Mouse (Mus musculus) myocyte (in vitro differentiated cells): ENCODE results near the gene Myh7.

Source experiments
- E2F4 ChIP-seq: IDR thresholded peaks from one replicate; pipeline ENCODE4 v1.6.1; 2011; ENCODE audit warnings: mild to moderate bottlenecking, control low read depth, moderate library complexity; ENCODE audit not compliant: insufficient read depth
- MYOG ChIP-seq, 3 experiments: IDR thresholded peaks; one replicate each; pipeline ENCODE4 v1.6.1; 2011; ENCODE audit warnings: control low read depth in 2 of 3, low read depth in 2 of 3, mild to moderate bottlenecking in 2 of 3; ENCODE audit not compliant: insufficient read length in 2 of 3, control insufficient read depth in 1 of 3, insufficient read depth in 1 of 3
- POLR2A ChIP-seq: IDR thresholded peaks from one replicate; pipeline ENCODE4 v1.6.1; 2011; ENCODE audit warnings: low read depth, mild to moderate bottlenecking, control low read depth, moderate library complexity; ENCODE audit not compliant: insufficient read length
- POLR2AphosphoS2 ChIP-seq: IDR thresholded peaks from one replicate; pipeline ENCODE4 v1.6.1; 2011; ENCODE audit warnings: low read depth, control low read depth; ENCODE audit not compliant: insufficient read length
- REST ChIP-seq: IDR thresholded peaks from one replicate; pipeline ENCODE4 v1.6.1; 2011; ENCODE audit warnings: mild to moderate bottlenecking, control low read depth, moderate library complexity; ENCODE audit not compliant: insufficient read depth, insufficient read length
- TCF12 ChIP-seq: IDR thresholded peaks from one replicate; pipeline ENCODE4 v1.6.1; 2011; ENCODE audit warnings: mild to moderate bottlenecking, control low read depth; ENCODE audit not compliant: poor library complexity, insufficient read depth, severe bottlenecking
- TCF3 ChIP-seq: IDR thresholded peaks from one replicate; pipeline ENCODE4 v1.6.1; 2011; ENCODE audit warnings: low read depth, control low read depth; ENCODE audit not compliant: insufficient read length
- USF1 ChIP-seq: IDR thresholded peaks from one replicate; pipeline ENCODE4 v1.6.1; 2011; ENCODE audit warnings: low read depth, mild to moderate bottlenecking, control low read depth, moderate library complexity

DNA sequence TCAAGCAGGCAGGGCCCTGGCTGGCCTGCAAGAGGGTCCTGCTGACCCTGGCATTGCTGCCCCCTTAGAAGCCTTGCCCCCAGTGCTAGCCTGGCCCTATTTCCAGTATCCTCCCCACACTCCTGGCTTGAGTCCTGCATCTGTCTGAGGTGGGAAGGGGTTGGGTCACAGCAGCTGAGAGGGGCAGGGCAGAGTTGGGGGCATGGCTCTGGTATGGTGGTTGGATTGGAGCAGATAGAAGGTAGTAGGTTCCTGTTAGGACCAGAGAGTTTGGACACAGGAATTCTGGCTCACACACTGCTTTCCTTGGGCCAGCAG lies 402 bp upstream of the Myh7 start:
- TF ChIP-seq TCF12, result no peak
- TF ChIP-seq POLR2A, result no peak
- TF ChIP-seq REST, result no peak
- no peak for TF ChIP-seq E2F4
- no peak for TF ChIP-seq TCF3
- peak in 1 of 3 experiments; percentile 75 for TF ChIP-seq MYOG (IDR thresholded peaks at IDR 0.05; ENCODE audit: control insufficient read depth in 1 of 3, insufficient read depth in 1 of 3, insufficient read length in 2 of 3, low read depth in 2 of 3)
- no peak for TF ChIP-seq POLR2AphosphoS2
- TF ChIP-seq USF1, result no peak
